Mouse (Mus musculus): ENCODE measurements around the gene Csrnp3. TPM values are rescaled to one million over a fixed set of nuclear protein-coding genes. Genes with fewer than 3 reads are reported as not detected.

Gene Csrnp3
- polyA plus RNA-seq, 1 experiment from 2014 or later, result 0.64 TPM

GRCm38 (mm10) chr2:65926935-65927708 is 81.6 kb downstream of the Csrnp3 start:
- WGBS, result 56% methylated on average over 8 of the region's 8 CpGs
- no peaks in the 10 kb centered on the region for H3K27me3 ChIP-seq
- peaks cover 6% of the 10 kb centered on the region for H3K4me1 ChIP-seq (replicated peaks)
- H3K4me3 ChIP-seq, result no peak overlapping the region
- no peak overlapping the region for H3K9ac ChIP-seq
- no peak overlapping the region for H3K4me2 ChIP-seq
- ATAC-seq (replicated peaks; ENCODE audit: insufficient number of reproducible peaks, insufficient read depth, low FRiP score, low read depth), result no peak
- H3K36me3 ChIP-seq, result no peaks in the 10 kb centered on the region
- H3K9me3 ChIP-seq (replicated peaks), result no peaks in the 10 kb centered on the region
- no peak overlapping the region for H3K27ac ChIP-seq

GRCm38 (mm10) chr2:65929286-65929685 is 83.7 kb downstream of the Csrnp3 start:
- H3K36me3 ChIP-seq, result no peaks in the 10 kb centered on the region
- H3K27me3 ChIP-seq, result no peaks in the 10 kb centered on the region
- 64% methylated on average over 3 of the region's 3 CpGs for WGBS
- H3K4me1 ChIP-seq (replicated peaks), result peaks cover 6% of the 10 kb centered on the region
- ATAC-seq (replicated peaks; ENCODE audit: insufficient number of reproducible peaks, insufficient read depth, low FRiP score, low read depth), result no peak
- H3K9ac ChIP-seq, result no peak overlapping the region
- no peak overlapping the region for H3K4me2 ChIP-seq
- no peak overlapping the region for H3K4me3 ChIP-seq
- no peak overlapping the region for H3K27ac ChIP-seq
- H3K9me3 ChIP-seq (replicated peaks), result no peaks in the 10 kb centered on the region

- WGBS, result 51% methylated on average over 11 of the region's 11 CpGs
- Histone ChIP-seq H3K4me2 (no peak overlapping the region), H3K27me3 (no peaks in the 10 kb centered on the region), H3K9me3 (replicated peaks) (no peaks in the 10 kb centered on the region), H3K4me3 (no peak overlapping the region), H3K9ac (no peak overlapping the region), H3K36me3 (no peaks in the 10 kb centered on the region), H3K4me1 (replicated peaks) (peaks cover 6% of the 10 kb centered on the region), H3K27ac (no peak overlapping the region)
- no peak for ATAC-seq (replicated peaks; ENCODE audit: insufficient number of reproducible peaks, insufficient read depth, low FRiP score, low read depth)
Measured at GRCm38 (mm10) chr2:65929927-65930326, 84.4 kb downstream of the Csrnp3 start.

- Histone ChIP-seq H3K4me3 (peak overlapping the region; percentile 57), H3K9me3 (replicated peaks) (no peaks in the 10 kb centered on the region), H3K27me3 (no peaks in the 10 kb centered on the region), H3K36me3 (no peaks in the 10 kb centered on the region), H3K9ac (peak overlapping the region; percentile 64), H3K4me2 (peak overlapping the region; percentile 80), H3K4me1 (replicated peaks) (peaks cover 6% of the 10 kb centered on the region), H3K27ac (no peak overlapping the region)
- WGBS, result 72% methylated on average over 7 of the region's 7 CpGs
- no peak for ATAC-seq (replicated peaks; ENCODE audit: insufficient number of reproducible peaks, insufficient read depth, low FRiP score, low read depth)
Measured at GRCm38 (mm10) chr2:65931313-65931712, 85.7 kb downstream of the Csrnp3 start.

- H3K27ac ChIP-seq, result no peak overlapping the region
- H3K4me3 ChIP-seq, result peak overlapping the region; percentile 57
- peak overlapping the region; percentile 64 for H3K9ac ChIP-seq
- WGBS, result 4% methylated on average over 11 of the region's 11 CpGs
- no peaks in the 10 kb centered on the region for H3K9me3 ChIP-seq (replicated peaks)
- H3K4me2 ChIP-seq, result peak overlapping the region; percentile 80
- no peaks in the 10 kb centered on the region for H3K27me3 ChIP-seq
- peaks cover 6% of the 10 kb centered on the region for H3K4me1 ChIP-seq (replicated peaks)
- 0 out of 2 replicates have a peak, but pooled peaks have one; percentile 31 for ATAC-seq (replicated peaks; ENCODE audit: insufficient number of reproducible peaks, insufficient read depth, low FRiP score, low read depth)
- no peaks in the 10 kb centered on the region for H3K36me3 ChIP-seq
Measured at GRCm38 (mm10) chr2:65931841-65932311, 86.3 kb downstream of the Csrnp3 start.

GRCm38 (mm10) chr2:65934099-65934498 is 88.5 kb downstream of the Csrnp3 start:
- no peak overlapping the region for H3K4me2 ChIP-seq
- peaks cover 6% of the 10 kb centered on the region for H3K4me1 ChIP-seq (replicated peaks)
- no peaks in the 10 kb centered on the region for H3K27me3 ChIP-seq
- no peak overlapping the region for H3K27ac ChIP-seq
- no peak overlapping the region for H3K4me3 ChIP-seq
- no peaks in the 10 kb centered on the region for H3K9me3 ChIP-seq (replicated peaks)
- no peak for ATAC-seq (replicated peaks; ENCODE audit: insufficient number of reproducible peaks, insufficient read depth, low FRiP score, low read depth)
- H3K36me3 ChIP-seq, result no peaks in the 10 kb centered on the region
- no peak overlapping the region for H3K9ac ChIP-seq
- WGBS, result 62% methylated on average over 2 of the region's 2 CpGs

- Histone ChIP-seq H3K27me3 (no peaks in the 10 kb centered on the region), H3K27ac (no peak overlapping the region), H3K4me3 (no peak overlapping the region), H3K9ac (no peak overlapping the region), H3K9me3 (replicated peaks) (no peaks in the 10 kb centered on the region), H3K4me2 (no peak overlapping the region), H3K4me1 (replicated peaks) (no peaks in the 10 kb centered on the region), H3K36me3 (no peaks in the 10 kb centered on the region)
- 42% methylated on average over 3 of the region's 3 CpGs for WGBS
- ATAC-seq (replicated peaks; ENCODE audit: insufficient number of reproducible peaks, insufficient read depth, low FRiP score, low read depth), result no peak
Measured at GRCm38 (mm10) chr2:65938900-65939299, 93.3 kb downstream of the Csrnp3 start.

GRCm38 (mm10) chr2:65940351-65940750 is 94.8 kb downstream of the Csrnp3 start:
- Histone ChIP-seq H3K9me3 (replicated peaks) (no peaks in the 10 kb centered on the region), H3K9ac (no peak overlapping the region), H3K4me3 (no peak overlapping the region), H3K36me3 (no peaks in the 10 kb centered on the region), H3K27ac (no peak overlapping the region), H3K27me3 (no peaks in the 10 kb centered on the region), H3K4me1 (replicated peaks) (no peaks in the 10 kb centered on the region), H3K4me2 (no peak overlapping the region)
- 64% methylated on average over 5 of the region's 5 CpGs for WGBS
- ATAC-seq (replicated peaks; ENCODE audit: insufficient number of reproducible peaks, insufficient read depth, low FRiP score, low read depth), result no peak

- Histone ChIP-seq H3K4me3 (no peak overlapping the region), H3K4me2 (no peak overlapping the region), H3K9me3 (replicated peaks) (no peaks in the 10 kb centered on the region), H3K27me3 (no peaks in the 10 kb centered on the region), H3K27ac (no peak overlapping the region), H3K9ac (no peak overlapping the region), H3K36me3 (no peaks in the 10 kb centered on the region), H3K4me1 (replicated peaks) (no peaks in the 10 kb centered on the region)
- ATAC-seq (replicated peaks; ENCODE audit: insufficient number of reproducible peaks, insufficient read depth, low FRiP score, low read depth), result no peak
- WGBS, result 83% methylated on average over 4 of the region's 4 CpGs
Measured at GRCm38 (mm10) chr2:65942346-65942745, 96.8 kb downstream of the Csrnp3 start.

GRCm38 (mm10) chr2:65948808-65949207 is 103.2 kb downstream of the Csrnp3 start:
- Histone ChIP-seq H3K9me3 (replicated peaks) (no peaks in the 10 kb centered on the region), H3K27ac (no peak overlapping the region), H3K27me3 (no peaks in the 10 kb centered on the region), H3K4me1 (replicated peaks) (no peaks in the 10 kb centered on the region), H3K9ac (no peak overlapping the region), H3K36me3 (no peaks in the 10 kb centered on the region), H3K4me2 (no peak overlapping the region), H3K4me3 (no peak overlapping the region)
- WGBS, result 68% methylated on average over 16 of the region's 16 CpGs
- ATAC-seq (replicated peaks; ENCODE audit: insufficient number of reproducible peaks, insufficient read depth, low FRiP score, low read depth), result no peak

- H3K9ac ChIP-seq, result no peak overlapping the region; the same call in 1 of the 2 replicates
- H3K27me3 ChIP-seq, result no peaks in the 10 kb centered on the region
- no peaks in the 10 kb centered on the region for H3K36me3 ChIP-seq
- H3K4me1 ChIP-seq (replicated peaks), result peaks cover 2% of the 10 kb centered on the region; the same call in 1 of the 2 replicates
- no peak overlapping the region for H3K27ac ChIP-seq
- H3K4me2 ChIP-seq, result peak overlapping the region; percentile 52
- WGBS, result 36% methylated on average over 17 of the region's 17 CpGs
- peak overlapping the region; percentile 29 for H3K4me3 ChIP-seq
- ATAC-seq (replicated peaks; ENCODE audit: insufficient number of reproducible peaks, insufficient read depth, low FRiP score, low read depth), result no peak
- no peaks in the 10 kb centered on the region for H3K9me3 ChIP-seq (replicated peaks)
Measured at GRCm38 (mm10) chr2:65953726-65954340, 108.3 kb downstream of the Csrnp3 start.

Measured in heart, embryonic 15.5 days (tissue).